Mouse (Mus musculus) MEL (cell line): ENCODE data around the gene Gm17190. TPM values are rescaled to one million over a fixed set of nuclear protein-coding genes. Genes with fewer than 3 reads are reported as not detected.
"Not testable (repeated sequence)": the region's sequence is repeated elsewhere in the genome, so short reads cannot be mapped to it uniquely, and the experiment has no call there.

Source experiments
- DNase-seq: peaks from one replicate; pipeline ENCODE4 v3.0.0; 2011; ENCODE audit warnings: low read depth, low spot score
- H3K27ac ChIP-seq: 2 replicates; pipeline ENCODE4 v1.5.1; 2012; ENCODE audit warnings: low read depth, mild to moderate bottlenecking, control low read depth, low read length, moderate library complexity; ENCODE audit not compliant: control insufficient read depth
- H3K27me3 ChIP-seq, 2 experiments: fragments of 150-350 bp in 1 of 2; sonication (generic) in 1 of 2; 2 replicates each; pipeline ENCODE4 v1.6.1; 2012; ENCODE audit warnings: low read length in 2 of 2, mild to moderate bottlenecking in 2 of 2, improper control_type of control experiment in 1 of 2, moderate library complexity in 1 of 2; ENCODE audit not compliant: insufficient read depth in 2 of 2, control insufficient read depth in 1 of 2
- H3K36me3 ChIP-seq, 2 experiments: 2 replicates each; pipeline ENCODE4 v1.6.1; 2012 to 2014; ENCODE audit warnings: low read length in 2 of 2, improper control_type of control experiment in 1 of 2, inconsistent platforms in 1 of 2, mild to moderate bottlenecking in 1 of 2; ENCODE audit not compliant: insufficient read depth in 2 of 2, control insufficient read depth in 1 of 2
- H3K4me1 ChIP-seq, 2 experiments: fragments of 150-350 bp in 1 of 2; sonication (generic) in 1 of 2; 2 replicates each; pipeline ENCODE4 v1.6.1; 2012; ENCODE audit warnings: low read length in 2 of 2, improper control_type of control experiment in 1 of 2, mild to moderate bottlenecking in 1 of 2; ENCODE audit not compliant: insufficient read depth in 2 of 2, control insufficient read depth in 1 of 2
- H3K4me3 ChIP-seq, 2 experiments: fragments of 150-350 bp in 1 of 2; sonication (generic) in 1 of 2; 2 replicates each; pipeline ENCODE4 v1.5.1; 2012; ENCODE audit warnings: low read depth in 2 of 2, low read length in 2 of 2, mild to moderate bottlenecking in 2 of 2, moderate library complexity in 2 of 2, control low read depth in 1 of 2, improper control_type of control experiment in 1 of 2; ENCODE audit not compliant: control insufficient read depth in 1 of 2, insufficient read depth in 1 of 2
- H3K79me2 ChIP-seq: 2 replicates; pipeline ENCODE4 v1.6.1; 2012; ENCODE audit warnings: mild to moderate bottlenecking, low read length, moderate library complexity; ENCODE audit not compliant: control insufficient read depth, poor library complexity, insufficient read depth
- H3K9ac ChIP-seq: 2 replicates; pipeline ENCODE4 v1.6.1; 2012; ENCODE audit warnings: low read depth, mild to moderate bottlenecking, control low read depth, low read length, moderate library complexity; ENCODE audit not compliant: control insufficient read depth, poor library complexity, severe bottlenecking
- H3K9me3 ChIP-seq: fragments of 150-350 bp; sonication (generic); replicated peaks from 2 replicates; pipeline ENCODE4 v1.6.1; 2012; ENCODE audit warnings: mild to moderate bottlenecking, low read length, improper control_type of control experiment, moderate library complexity; ENCODE audit not compliant: insufficient read depth
- CHD1 ChIP-seq: IDR thresholded peaks from 2 replicates; pipeline ENCODE4 v1.6.1; 2012; ENCODE audit warnings: low read depth, mild to moderate bottlenecking, inconsistent platforms, low read length, improper control_type of control experiment
- E2F4 ChIP-seq: IDR thresholded peaks from 2 replicates; pipeline ENCODE4 v1.6.1; 2011; ENCODE audit warnings: low read depth, low read length, improper control_type of control experiment, borderline replicate concordance
- ELF1 ChIP-seq: IDR thresholded peaks from 2 replicates; pipeline ENCODE4 v1.6.1; 2014; ENCODE audit warnings: low read depth, mild to moderate bottlenecking, inconsistent platforms, low read length, improper control_type of control experiment, moderate library complexity
- GABPA ChIP-seq: IDR thresholded peaks from 2 replicates; pipeline ENCODE4 v1.6.1; 2012; ENCODE audit warnings: low read depth, mild to moderate bottlenecking, inconsistent platforms, low read length, improper control_type of control experiment, moderate library complexity
- HCFC1 ChIP-seq: IDR thresholded peaks from 2 replicates; pipeline ENCODE4 v1.6.1; 2012; ENCODE audit warnings: low read depth, mild to moderate bottlenecking, inconsistent platforms, low read length, improper control_type of control experiment, moderate library complexity
- KAT2A ChIP-seq: conservative IDR thresholded peaks from 2 replicates; pipeline ENCODE4 v1.6.1; 2012; ENCODE audit warnings: low read depth, low read length, improper control_type of control experiment, inconsistent platforms
- MAX ChIP-seq: IDR thresholded peaks from 2 replicates; pipeline ENCODE4 v1.6.1; 2011; ENCODE audit warnings: low read length, improper control_type of control experiment
- MAZ ChIP-seq: IDR thresholded peaks from 2 replicates; pipeline ENCODE4 v1.6.1; 2012; ENCODE audit warnings: low read depth, mild to moderate bottlenecking, inconsistent platforms, low read length, improper control_type of control experiment
- MXI1 ChIP-seq: IDR thresholded peaks from 2 replicates; pipeline ENCODE4 v1.6.1; 2011; ENCODE audit warnings: mild to moderate bottlenecking, low read depth, low read length, improper control_type of control experiment
- MYB ChIP-seq: IDR thresholded peaks from 2 replicates; pipeline ENCODE4 v1.6.1; 2011; ENCODE audit warnings: mild to moderate bottlenecking, low read depth, low read length, improper control_type of control experiment
- MYC ChIP-seq: IDR thresholded peaks from 2 replicates; pipeline ENCODE4 v1.6.1; 2011; ENCODE audit warnings: low read depth, mild to moderate bottlenecking, low read length, improper control_type of control experiment, moderate library complexity
- NRF1 ChIP-seq: IDR thresholded peaks from 2 replicates; pipeline ENCODE4 v1.6.1; 2014; ENCODE audit warnings: low read depth, mild to moderate bottlenecking, inconsistent platforms, low read length, improper control_type of control experiment, moderate library complexity; ENCODE audit not compliant: poor library complexity, insufficient read depth, severe bottlenecking
- POLR2AphosphoS2 ChIP-seq: IDR thresholded peaks from 2 replicates; pipeline ENCODE4 v1.6.1; 2011; ENCODE audit warnings: low read length, improper control_type of control experiment
- POLR2AphosphoS5 ChIP-seq: IDR thresholded peaks from 2 replicates; pipeline ENCODE4 v1.6.1; 2012; ENCODE audit warnings: low read depth, borderline replicate concordance, mild to moderate bottlenecking, inconsistent platforms, low read length, moderate library complexity, mixed read lengths
- RCOR1 ChIP-seq: IDR thresholded peaks from 2 replicates; pipeline ENCODE4 v1.6.1; 2012; ENCODE audit warnings: low read depth, mild to moderate bottlenecking, inconsistent platforms, low read length, improper control_type of control experiment
- SIN3A ChIP-seq: IDR thresholded peaks from 2 replicates; pipeline ENCODE4 v1.6.1; 2012; ENCODE audit warnings: low read length, improper control_type of control experiment, inconsistent platforms
- TAL1 ChIP-seq: IDR thresholded peaks from 2 replicates; pipeline ENCODE4 v1.6.1; 2012; ENCODE audit warnings: mild to moderate bottlenecking, inconsistent platforms, low read length, moderate library complexity, mixed read lengths
- ZKSCAN1 ChIP-seq: IDR thresholded peaks from 2 replicates; pipeline ENCODE4 v1.6.1; 2012; ENCODE audit warnings: low read depth, mild to moderate bottlenecking, inconsistent platforms, low read length, improper control_type of control experiment, moderate library complexity
- polyA plus RNA-seq, 2 experiments: library from polyadenylated mRNA; stranded (reverse) in 1 of 2; unstranded in 1 of 2; fragments of >175 nt in 1 of 2; fragments of >200 nt in 1 of 2; gene quantifications; 2 replicates each; pipeline versions ENCODE4 v1.2.1 to v1.2.4; 2012; ENCODE audit warnings: low replicate concordance in 2 of 2, low read depth in 1 of 2; ENCODE audit not compliant: insufficient read length in 2 of 2, insufficient read depth in 1 of 2, missing spikeins in 1 of 2
- total RNA-seq: library from RNA; depleted of rRNA; stranded (reverse); fragments of 300-350 nt; gene quantifications from 2 replicates; pipeline ENCODE4 v1.2.3, GENCODE M21; 2012

Gm17190 gene
- total and polyA plus RNA-seq, 3 experiments = 0.52 TPM; not detected in 2

GRCm38 (mm10) chr13:96045396-96045795, 36.5 kb upstream of the Gm17190 start:
- Histone ChIP-seq H3K9me3 (no peaks in the 10 kb centered on the region), H3K79me2 (no peaks in the 10 kb centered on the region), H3K4me3 (no peak overlapping the region), H3K36me3 (no peaks in the 10 kb centered on the region), H3K9ac (no peak overlapping the region), H3K27me3 (no peaks in the 10 kb centered on the region), H3K4me1 (no peaks in the 10 kb centered on the region), H3K27ac (no peak overlapping the region)
- TF ChIP-seq SIN3A (no peak), GABPA (no peak), RCOR1 (no peak), E2F4 (no peak), POLR2AphosphoS2 (no peak)
- DNase-seq = no peak

GRCm38 (mm10) chr13:96052755-96053154, 29.1 kb upstream of the Gm17190 start:
- Histone ChIP-seq H3K27me3 (no peaks in the 10 kb centered on the region), H3K27ac (no peak overlapping the region), H3K4me3 (no peak overlapping the region), H3K4me1 (no peaks in the 10 kb centered on the region), H3K9ac (no peak overlapping the region), H3K36me3 (no peaks in the 10 kb centered on the region), H3K9me3 (no peaks in the 10 kb centered on the region), H3K79me2 (no peaks in the 10 kb centered on the region)
- DNase-seq = no peak
- TF ChIP-seq MAZ (no peak), HCFC1 (no peak), CHD1 (no peak), POLR2AphosphoS5 (no peak)

DNA sequence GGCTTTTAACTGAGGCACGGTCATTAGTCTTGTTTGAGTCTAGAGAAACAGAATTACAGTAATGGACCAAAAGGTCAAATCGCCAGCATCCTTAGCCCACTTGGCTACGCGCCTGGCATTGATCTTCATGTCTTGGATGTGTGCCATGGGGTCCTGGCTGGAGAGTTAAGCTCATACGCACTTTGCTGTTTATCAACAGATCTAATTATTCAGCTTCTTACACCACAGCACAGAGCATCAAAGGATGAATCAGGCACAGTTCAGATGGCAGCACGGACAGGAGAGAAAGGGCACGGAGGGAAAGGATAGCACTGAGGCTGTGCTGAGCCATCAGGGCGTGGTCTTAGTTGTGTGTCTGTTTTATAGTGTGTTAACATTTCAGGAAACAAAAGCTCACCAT, 8.3 kb upstream of the Gm17190 start:
- TF ChIP-seq TAL1 (no peak), MYC (no peak), ZKSCAN1 (no peak), ELF1 (no peak), NRF1 (no peak), MYB (no peak), CHD1 (no peak), MXI1 (no peak), KAT2A (no peak), MAX (no peak), MAZ (no peak)
- no peak overlapping the region for H3K4me3 ChIP-seq
- no peak overlapping the region for H3K27ac ChIP-seq

DNA sequence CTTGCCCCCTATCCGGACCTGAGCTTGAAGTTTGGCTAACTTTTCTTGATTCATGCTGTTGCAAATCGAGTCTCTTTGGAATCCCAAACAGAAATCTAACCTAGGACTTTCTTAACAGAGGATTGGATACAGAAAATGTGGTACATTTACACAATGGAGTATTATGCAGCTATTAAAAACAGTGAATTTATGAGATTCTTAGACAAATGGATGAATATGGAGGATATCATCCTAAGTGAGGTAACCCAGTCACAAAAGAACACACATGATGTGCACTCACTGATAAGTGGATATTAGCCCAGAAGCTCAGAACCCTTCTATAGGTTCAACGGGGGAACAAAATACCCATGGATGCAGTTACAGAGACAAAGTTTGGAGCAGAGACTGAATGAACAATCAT, 578 bp upstream of the Gm17190 start, which contains the start of gene Gm20075:
Gene Gm20075 (minus strand): TSS at position 101 of the 400 bp plus-strand sequence.
- DNase-seq, H3K4me3 ChIP-seq, H3K27ac ChIP-seq, H3K9me3 ChIP-seq, H3K9ac ChIP-seq, H3K79me2 ChIP-seq, H3K36me3 ChIP-seq, H3K27me3 ChIP-seq, H3K4me1 ChIP-seq: not testable (repeated sequence)

More for the DNA sequence above, 8.3 kb upstream of the Gm17190 start:
- Histone ChIP-seq H3K9me3 (no peaks in the 10 kb centered on the region), H3K36me3 (no peaks in the 10 kb centered on the region), H3K4me1 (no peaks in the 10 kb centered on the region), H3K27me3 (no peaks in the 10 kb centered on the region; a peak in 1 of 4 replicates), H3K9ac (no peak overlapping the region), H3K79me2 (no peaks in the 10 kb centered on the region)
- DNase-seq = no peak
